Mouse (Mus musculus) kidney, embryonic 16.5 days (tissue): ENCODE data around the gene Cntfr. TPM values are rescaled to one million over a fixed set of nuclear protein-coding genes. Genes with fewer than 3 reads are reported as not detected.

Source experiments
- ATAC-seq: fragments of 200-750 bp; cut with Nextera tagmentation; 2 replicates; pipeline ENCODE4 v1.8.0; 2017; ENCODE audit warnings: moderate TSS enrichment; ENCODE audit not compliant: low FRiP score, low TSS enrichment
- H3K27ac ChIP-seq: fragments of 300-500 bp; sonication (generic); 2 replicates; pipeline ENCODE4 v1.5.1; 2014; ENCODE audit warnings: low read length
- H3K27me3 ChIP-seq: fragments of 300-500 bp; sonication (generic); 2 replicates; pipeline ENCODE4 v1.6.1; 2014; ENCODE audit warnings: low read length, control low read depth, mixed read lengths; ENCODE audit not compliant: insufficient read depth
- H3K36me3 ChIP-seq: fragments of 300-500 bp; sonication (generic); 2 replicates; pipeline ENCODE4 v1.6.1; 2014; ENCODE audit warnings: low read length, control low read depth, mixed read lengths; ENCODE audit not compliant: insufficient read depth
- H3K4me1 ChIP-seq: fragments of 300-500 bp; sonication (generic); 2 replicates; pipeline ENCODE4 v1.6.1; 2014; ENCODE audit warnings: low read length, control low read depth, mixed read lengths; ENCODE audit not compliant: insufficient read depth
- H3K4me2 ChIP-seq: fragments of 300-500 bp; sonication (generic); replicated peaks from 2 replicates; pipeline ENCODE4 v1.6.1; 2014; ENCODE audit warnings: low read depth, low read length
- H3K4me3 ChIP-seq: fragments of 300-500 bp; sonication (generic); 2 replicates; pipeline ENCODE4 v1.5.1; 2014; ENCODE audit warnings: mild to moderate bottlenecking, low read length
- H3K9ac ChIP-seq: fragments of 300-500 bp; sonication (generic); replicated peaks from 2 replicates; pipeline ENCODE4 v1.6.1; 2014; ENCODE audit warnings: low read length
- H3K9me3 ChIP-seq: fragments of 300-500 bp; sonication (generic); 2 replicates; pipeline ENCODE4 v1.6.1; 2016; ENCODE audit warnings: low read length, control low read depth
- WGBS: fragments of 180-500 bp; shearing (Covaris S2); extraction: QIAGEN DNeasy Blood & Tissue Kit; methylation state at CpG from one replicate; pipeline ENCODE4 v1.1.7; 2014; 5-methylcytosine and 5-hydroxymethylcytosine counted together
- polyA plus RNA-seq: library from polyadenylated mRNA; unstranded; fragments of >200 nt; fragmentation: Nextera tagmentation; extraction: Ambion mirVana; gene quantifications from 2 replicates; pipeline ENCODE4 v1.2.1, GENCODE M21; 2015

Gene Cntfr
- polyA plus RNA-seq, 1 experiment from 2014 or later: 18.8 TPM

GRCm38 (mm10) chr4:41633001-41633400, 63.9 kb downstream of the Cntfr start:
- Histone ChIP-seq H3K9me3 (no peaks in the 10 kb centered on the region), H3K27me3 (no peaks in the 10 kb centered on the region; the same call in 1 of the 2 replicates), H3K4me3 (no peak overlapping the region), H3K9ac (no peak overlapping the region), H3K4me1 (peaks cover 65% of the 10 kb centered on the region), H3K36me3 (no peaks in the 10 kb centered on the region), H3K27ac (no peak overlapping the region), H3K4me2 (no peak overlapping the region)
- WGBS: 53% methylated on average over 9 of the region's 9 CpGs
- no peak for ATAC-seq

- Histone ChIP-seq H3K27ac (peak overlapping the region; percentile 52), H3K4me1 (peaks cover 60% of the 10 kb centered on the region), H3K4me2 (no peak overlapping the region), H3K36me3 (no peaks in the 10 kb centered on the region), H3K9me3 (no peaks in the 10 kb centered on the region), H3K27me3 (no peaks in the 10 kb centered on the region; the same call in 1 of the 2 replicates), H3K9ac (peak overlapping the region; percentile 36), H3K4me3 (no peak overlapping the region)
- WGBS: 4% methylated on average over 11 of the region's 11 CpGs
- peak; percentile 8; the same call in 1 of the 2 replicates for ATAC-seq
Observed at GRCm38 (mm10) chr4:41631390-41631789, 65.5 kb downstream of the Cntfr start.

- H3K27ac ChIP-seq: no peak overlapping the region
- no peak overlapping the region for H3K4me3 ChIP-seq
- H3K9me3 ChIP-seq: no peaks in the 10 kb centered on the region
- no peak for ATAC-seq
- H3K4me2 ChIP-seq: no peak overlapping the region
- H3K9ac ChIP-seq: no peak overlapping the region
- H3K36me3 ChIP-seq: no peaks in the 10 kb centered on the region
- WGBS: 38% methylated on average over 6 of the region's 6 CpGs
- H3K27me3 ChIP-seq: no peaks in the 10 kb centered on the region; the same call in 1 of the 2 replicates
- H3K4me1 ChIP-seq: peaks cover 48% of the 10 kb centered on the region
Observed at GRCm38 (mm10) chr4:41630196-41630595, 66.7 kb downstream of the Cntfr start.

- Histone ChIP-seq H3K4me1 (peaks cover 47% of the 10 kb centered on the region), H3K4me2 (no peak overlapping the region), H3K27me3 (no peaks in the 10 kb centered on the region; the same call in 1 of the 2 replicates), H3K9me3 (no peaks in the 10 kb centered on the region), H3K27ac (peak overlapping the region; percentile 76), H3K36me3 (no peaks in the 10 kb centered on the region), H3K9ac (0 out of 2 replicates have a peak overlapping the region, but pooled peaks have one; percentile 49), H3K4me3 (no peak overlapping the region)
- WGBS: 6% methylated on average over 8 of the region's 8 CpGs
- peak; percentile 66 for ATAC-seq
Observed at GRCm38 (mm10) chr4:41628202-41628927, 68.5 kb downstream of the Cntfr start.

- WGBS: 87% methylated on average over 14 of the region's 14 CpGs
Observed at GRCm38 (mm10) chr4:41622071-41622470, 74.8 kb downstream of the Cntfr start.

GRCm38 (mm10) chr4:41618916-41619746, 77.8 kb downstream of the Cntfr start:
- Histone ChIP-seq H3K4me2 (no peak overlapping the region), H3K9me3 (no peaks in the 10 kb centered on the region), H3K9ac (no peak overlapping the region), H3K4me3 (no peak overlapping the region), H3K27ac (no peak overlapping the region; the same call in 1 of the 2 replicates), H3K36me3 (no peaks in the 10 kb centered on the region), H3K27me3 (no peaks in the 10 kb centered on the region), H3K4me1 (no peaks in the 10 kb centered on the region)
- 52% methylated on average over 12 of the region's 12 CpGs for WGBS
- 0 out of 2 replicates have a peak, but pooled peaks have one; percentile 15 for ATAC-seq

More at GRCm38 (mm10) chr4:41622071-41622470, 74.8 kb downstream of the Cntfr start:
- H3K9me3 ChIP-seq: no peaks in the 10 kb centered on the region
- H3K36me3 ChIP-seq: no peaks in the 10 kb centered on the region
- ATAC-seq: no peak
- no peaks in the 10 kb centered on the region for H3K27me3 ChIP-seq
- no peak overlapping the region for H3K4me2 ChIP-seq
- no peak overlapping the region for H3K9ac ChIP-seq
- H3K4me3 ChIP-seq: no peak overlapping the region
- no peak overlapping the region for H3K27ac ChIP-seq
- no peaks in the 10 kb centered on the region for H3K4me1 ChIP-seq

- Histone ChIP-seq H3K9me3 (no peaks in the 10 kb centered on the region), H3K9ac (no peak overlapping the region), H3K36me3 (no peaks in the 10 kb centered on the region), H3K4me3 (no peak overlapping the region), H3K27ac (no peak overlapping the region), H3K27me3 (no peaks in the 10 kb centered on the region), H3K4me2 (no peak overlapping the region), H3K4me1 (no peaks in the 10 kb centered on the region)
- ATAC-seq: no peak
- WGBS: 56% methylated on average over 9 of the region's 9 CpGs
Observed at GRCm38 (mm10) chr4:41615661-41616599, 81.0 kb downstream of the Cntfr start.

GRCm38 (mm10) chr4:41614156-41614555, 82.7 kb downstream of the Cntfr start:
- Histone ChIP-seq H3K27ac (no peak overlapping the region), H3K27me3 (no peaks in the 10 kb centered on the region), H3K36me3 (no peaks in the 10 kb centered on the region), H3K9ac (no peak overlapping the region), H3K4me1 (no peaks in the 10 kb centered on the region), H3K4me2 (no peak overlapping the region), H3K9me3 (no peaks in the 10 kb centered on the region), H3K4me3 (no peak overlapping the region)
- WGBS: 10% methylated on average over 7 of the region's 7 CpGs
- ATAC-seq: no peak

GRCm38 (mm10) chr4:41612166-41612565, 84.7 kb downstream of the Cntfr start:
- no peaks in the 10 kb centered on the region for H3K4me1 ChIP-seq

More at GRCm38 (mm10) chr4:41612166-41612565, 84.7 kb downstream of the Cntfr start:
- Histone ChIP-seq H3K4me2 (no peak overlapping the region), H3K27ac (no peak overlapping the region), H3K9me3 (no peaks in the 10 kb centered on the region), H3K36me3 (no peaks in the 10 kb centered on the region), H3K27me3 (no peaks in the 10 kb centered on the region), H3K4me3 (no peak overlapping the region), H3K9ac (no peak overlapping the region)
- ATAC-seq: no peak
- whole genome bisulfite sequencing: 58% methylated on average over 8 of the region's 8 CpGs
